Mouse (Mus musculus) small intestine, adult 2 months (tissue): Measurements from ENCODE around the gene Pdp2. TPM values are rescaled to one million over a fixed set of nuclear protein-coding genes. Genes with fewer than 3 reads are reported as not detected.
A peak's percentile ranks its signal among the peaks of the same experiment; 100 is the strongest.
"Not testable (repeated sequence)": the region's sequence is repeated elsewhere in the genome, so short reads cannot be mapped to it uniquely, and the experiment has no call there.

Experiments used
- H3K27ac ChIP-seq: fragments of 200-500 bp; 2 replicates; pipeline ENCODE4 v1.5.1; 2012; ENCODE audit warnings: low read depth, low read length, control low read depth, inconsistent platforms; ENCODE audit not compliant: insufficient read depth
- H3K27me3 ChIP-seq: fragments of 200-500 bp; 2 replicates; pipeline ENCODE4 v1.6.1; 2012; ENCODE audit warnings: mild to moderate bottlenecking, moderate library complexity, low read length, inconsistent platforms; ENCODE audit not compliant: control insufficient read depth, insufficient read depth
- H3K36me3 ChIP-seq: fragments of 200-500 bp; 2 replicates; pipeline ENCODE4 v1.6.1; 2012; ENCODE audit warnings: mild to moderate bottlenecking, low read length, control low read depth, inconsistent platforms; ENCODE audit not compliant: control insufficient read depth, insufficient read depth
- H3K4me1 ChIP-seq: fragments of 200-500 bp; 2 replicates; pipeline ENCODE4 v1.6.1; 2012; ENCODE audit warnings: low read length, inconsistent platforms, mixed read lengths; ENCODE audit not compliant: control insufficient read depth, insufficient read depth, insufficient read length
- H3K4me3 ChIP-seq: fragments of 200-500 bp; 2 replicates; pipeline ENCODE4 v1.5.1; 2012; ENCODE audit warnings: low read depth, mild to moderate bottlenecking, control low read depth, inconsistent platforms, low read length, moderate library complexity
- CTCF ChIP-seq: fragments of 200-500 bp; IDR thresholded peaks from 2 replicates; pipeline ENCODE4 v1.5.1; 2012; ENCODE audit warnings: low read depth, mild to moderate bottlenecking, control low read depth, inconsistent platforms, low read length, moderate library complexity, mixed read lengths; ENCODE audit not compliant: insufficient replicate concordance, insufficient read length; ENCODE audit errors: extremely low read depth
- POLR2A ChIP-seq: fragments of 200-500 bp; IDR thresholded peaks from 2 replicates; pipeline ENCODE4 v1.6.1; 2012; ENCODE audit warnings: low read depth, mild to moderate bottlenecking, control low read depth, inconsistent platforms, low read length, moderate library complexity
- WGBS: fragments of 180-500 bp; shearing (Covaris S2); methylation state at CpG from one replicate; pipeline ENCODE4 v1.1.7; 2018; 5-methylcytosine and 5-hydroxymethylcytosine counted together
- polyA plus RNA-seq: library from polyadenylated mRNA; depleted of rRNA; stranded (reverse); fragments of >200 nt; gene quantifications from 2 replicates; pipeline ENCODE4 v1.2.3, GENCODE M21; 2012; rRNA removed

Gene Pdp2
- polyA plus RNA-seq, 1 experiment, result 5.8 TPM

- TF ChIP-seq CTCF, result no peak
- TF ChIP-seq POLR2A, result no peak
- no peaks in the 10 kb centered on the region for H3K27me3 ChIP-seq
- H3K36me3 ChIP-seq, result peaks cover 8% of the 10 kb centered on the region
- peaks cover 18% of the 10 kb centered on the region for H3K4me1 ChIP-seq
- WGBS, result 77% methylated on average over 6 of the region's 6 CpGs
- peak overlapping the region; percentile 93; the same call in 1 of the 2 replicates for H3K4me3 ChIP-seq
- peak overlapping the region; percentile 72; the same call in 1 of the 2 replicates for H3K27ac ChIP-seq
Measured at GRCm38 (mm10) chr8:104642324-104642654, 51.0 kb downstream of the Pdp2 start.

- H3K27me3 ChIP-seq, result not testable (repeated sequence)
Measured at GRCm38 (mm10) chr8:104644187-104644586, 52.9 kb downstream of the Pdp2 start.

More at GRCm38 (mm10) chr8:104644187-104644586, 52.9 kb downstream of the Pdp2 start:
- H3K36me3 ChIP-seq, H3K4me3 ChIP-seq, H3K27ac ChIP-seq: not testable (repeated sequence)
- H3K4me1 ChIP-seq, result peaks cover 13% of the 10 kb centered on the region
- WGBS, result 65% methylated on average over 3 of the region's 3 CpGs

Other genes starting within 250 kb of the Pdp2 start
- 13.0 and 25.6 TPM in 2 replicates for gene Cmtm4, start 195.6 kb upstream of the Pdp2 start, polyA plus RNA-seq
- gene Dync1li2, start 148.4 kb upstream of the Pdp2 start, polyA plus RNA-seq, result 3.9 and 4.4 TPM in 2 replicates
- gene Terb1, start 81.5 kb upstream of the Pdp2 start, polyA plus RNA-seq, result 0.06 TPM in 1 of 2 replicates, not detected in the other
- gene Nae1, start 56.8 kb upstream of the Pdp2 start, polyA plus RNA-seq, result 1.4 and 3.0 TPM in 2 replicates
- gene Car7, start 56.8 kb upstream of the Pdp2 start, polyA plus RNA-seq, result 0.98 and 2.1 TPM in 2 replicates
- not detected in 2 replicates for gene Cdh16, start 32.9 kb downstream of the Pdp2 start, polyA plus RNA-seq
- gene Rrad, start 39.9 kb downstream of the Pdp2 start, polyA plus RNA-seq, result 4.7 and 5.2 TPM in 2 replicates
- gene Ciao2b, start 50.5 kb downstream of the Pdp2 start, polyA plus RNA-seq, result 35.2 and 56.7 TPM in 2 replicates
- gene Ces2a, start 142.6 kb downstream of the Pdp2 start, polyA plus RNA-seq, result 77.0 and 118 TPM in 2 replicates
- 0.81 and 6.0 TPM in 2 replicates for gene Ces2b, start 240.1 kb downstream of the Pdp2 start, polyA plus RNA-seq